Mouse (Mus musculus) kidney, postnatal 14 days (tissue): ENCODE measurements around the gene Baz2b.

Experiments
- DNase-seq: peaks from one replicate; pipeline ENCODE4 v3.0.0; 2022; ENCODE audit warnings: mixed read lengths

The Baz2b gene

DNA sequence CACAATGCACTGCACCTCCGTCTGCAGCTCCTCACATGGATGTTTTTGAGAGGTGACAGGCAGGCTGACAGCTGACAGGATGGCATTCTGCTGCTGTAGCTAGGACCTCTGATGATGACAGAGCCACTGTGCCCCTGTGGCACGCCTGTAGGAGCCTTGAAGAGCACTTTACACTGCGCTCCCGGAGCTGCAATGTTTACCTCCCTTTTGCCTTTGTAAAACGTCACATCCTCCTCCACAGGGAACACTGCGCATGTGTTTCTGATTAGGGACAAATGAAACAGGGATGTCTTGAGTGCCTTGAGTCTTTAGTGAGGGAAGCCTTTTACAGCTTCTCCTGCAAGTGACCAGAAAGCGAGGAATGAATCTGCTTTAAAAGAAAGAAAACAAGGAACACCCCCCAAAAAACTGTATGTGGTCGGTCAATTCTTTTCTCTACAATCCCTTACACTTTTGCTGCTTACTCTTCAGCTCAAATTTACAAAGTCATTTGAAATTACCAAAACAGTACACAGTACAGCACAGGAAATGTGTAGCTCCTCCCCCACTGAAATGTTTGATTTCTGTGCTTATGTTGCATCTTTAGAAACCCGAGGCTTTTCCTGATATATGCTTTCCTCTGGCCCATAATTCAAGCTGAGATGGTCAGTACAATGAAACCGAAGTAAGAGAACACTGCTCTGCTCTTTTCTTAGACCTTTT is 217.0 kb downstream of the Baz2b start:
- no peak for DNase-seq

DNA sequence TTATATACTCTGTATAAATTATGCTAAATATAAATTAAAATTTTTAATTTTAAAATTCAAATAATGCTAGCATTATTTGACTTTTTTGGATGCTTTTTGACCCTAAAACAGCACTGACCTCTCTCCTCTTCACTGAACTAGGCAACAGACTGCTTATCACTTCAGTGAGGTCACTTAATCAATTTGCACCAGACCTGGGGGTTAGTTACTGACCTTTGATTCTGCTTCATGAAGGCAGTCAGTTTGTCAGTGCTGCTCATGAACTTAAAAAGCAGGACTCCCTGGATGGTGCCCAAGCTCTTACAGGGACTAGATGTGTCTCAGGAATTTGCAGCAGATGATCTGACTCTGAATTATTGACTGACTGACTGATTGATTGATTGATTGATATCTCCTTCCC is 217.9 kb downstream of the Baz2b start:
- no peak for DNase-seq

DNA sequence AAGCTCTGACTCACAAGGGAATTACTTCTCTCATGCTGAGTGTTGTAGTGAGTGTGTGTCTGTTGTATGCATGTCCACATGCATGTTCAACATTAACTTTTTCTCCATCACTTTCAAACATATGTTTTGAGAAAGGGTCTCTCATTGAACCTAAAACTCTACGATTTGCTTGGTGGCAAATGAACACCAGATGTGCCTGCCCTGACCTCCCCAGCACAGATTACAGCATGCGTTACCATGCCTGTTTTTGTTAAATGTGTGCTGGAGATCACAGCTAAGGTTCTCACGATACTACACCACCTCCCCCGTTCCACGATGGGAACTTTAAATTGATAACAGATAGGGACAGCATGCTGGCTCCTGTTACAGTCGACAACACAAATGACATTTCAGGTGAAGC is 222.1 kb downstream of the Baz2b start:
- DNase-seq: no peak

DNA sequence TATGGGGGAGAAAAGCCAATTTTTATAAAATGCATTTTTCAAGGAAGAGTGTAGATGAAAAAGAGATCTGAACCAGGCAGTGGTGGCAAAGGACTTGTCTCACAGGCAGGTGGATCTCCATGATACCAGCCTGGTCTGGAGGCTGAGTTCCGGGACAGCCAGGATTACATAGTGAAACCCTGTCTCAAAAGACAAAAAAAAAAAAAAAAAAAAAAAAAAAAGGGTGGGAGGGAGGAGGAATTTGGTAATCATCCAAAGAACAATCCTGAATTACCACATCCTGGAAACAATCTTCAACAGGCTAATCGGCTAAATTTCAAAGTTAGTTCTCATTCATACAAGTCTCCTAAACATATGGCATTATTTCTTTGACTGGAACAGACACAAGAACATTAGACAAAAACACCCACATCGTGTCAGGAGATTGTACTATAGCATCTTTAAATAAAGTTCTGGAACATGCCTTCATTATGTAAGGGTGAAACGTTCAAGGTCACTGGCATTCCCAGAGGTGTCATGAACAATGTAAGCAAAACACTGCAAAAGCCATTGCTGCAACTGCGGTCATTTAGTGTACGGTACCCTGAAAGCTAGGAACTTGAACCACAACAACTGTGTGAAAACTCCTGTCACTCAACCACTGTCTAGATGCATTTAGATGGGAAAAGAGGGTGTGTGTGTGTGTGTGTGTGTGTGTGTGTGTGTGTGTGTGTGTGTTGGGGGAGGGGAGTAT is 230.0 kb downstream of the Baz2b start:
- DNase-seq: no peak

DNA sequence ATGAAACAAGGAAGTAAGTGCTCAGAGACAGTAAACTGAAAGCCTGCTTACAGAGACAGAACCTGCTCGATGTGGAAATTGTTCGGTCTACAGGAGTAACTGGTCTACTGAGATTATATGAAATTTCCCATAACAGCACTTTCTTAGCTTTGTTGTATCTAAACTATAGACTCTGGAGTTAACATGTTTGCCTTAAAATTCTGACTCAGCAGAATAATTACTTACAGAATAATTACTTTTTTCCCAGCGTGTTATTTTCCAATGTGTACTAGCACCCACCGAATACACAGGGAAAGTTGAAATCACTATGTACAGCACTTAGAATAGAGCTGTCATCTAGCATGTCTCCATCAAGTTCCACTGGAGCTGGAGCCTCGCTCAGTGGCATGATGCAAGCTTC is 233.0 kb downstream of the Baz2b start:
- no peak for DNase-seq

DNA sequence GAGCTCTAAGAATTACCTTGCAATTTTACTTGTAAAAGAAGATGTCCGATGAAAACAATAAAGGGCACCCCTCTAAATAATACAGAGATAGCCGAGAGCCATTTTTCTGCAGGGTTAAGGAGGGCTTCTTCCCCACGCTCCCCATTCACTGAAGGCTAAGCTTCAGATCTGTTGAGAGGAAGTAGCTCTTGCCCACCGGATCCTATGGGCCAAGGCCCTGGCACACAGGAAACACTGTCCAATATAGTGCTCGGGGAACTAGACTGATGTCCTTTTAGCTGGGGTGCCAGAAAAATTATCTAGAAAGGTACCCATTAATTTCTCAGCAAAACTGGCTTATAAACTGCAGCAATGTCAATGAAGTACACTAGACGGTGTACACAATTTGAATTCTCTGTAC is 233.9 kb downstream of the Baz2b start:
- DNase-seq: no peak

DNA sequence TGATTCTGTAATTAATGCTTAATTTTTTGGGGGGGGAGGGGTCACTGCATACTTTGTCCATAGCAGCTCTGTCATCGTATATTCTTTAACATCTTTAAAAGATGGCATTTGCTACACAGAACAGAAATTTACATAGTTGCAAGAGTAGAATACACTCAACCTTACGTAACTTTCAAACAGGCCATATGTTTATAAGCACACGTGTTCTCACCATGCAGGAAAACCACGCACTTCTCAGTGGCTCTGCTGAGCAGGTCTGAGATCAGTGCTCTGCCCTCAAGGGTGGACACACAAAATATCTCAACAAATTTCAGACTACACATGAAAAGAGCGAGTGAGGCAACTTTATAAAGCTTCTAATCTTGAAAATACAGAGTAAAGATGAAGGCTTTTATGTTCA is 235.7 kb downstream of the Baz2b start:
- DNase-seq: no peak

DNA sequence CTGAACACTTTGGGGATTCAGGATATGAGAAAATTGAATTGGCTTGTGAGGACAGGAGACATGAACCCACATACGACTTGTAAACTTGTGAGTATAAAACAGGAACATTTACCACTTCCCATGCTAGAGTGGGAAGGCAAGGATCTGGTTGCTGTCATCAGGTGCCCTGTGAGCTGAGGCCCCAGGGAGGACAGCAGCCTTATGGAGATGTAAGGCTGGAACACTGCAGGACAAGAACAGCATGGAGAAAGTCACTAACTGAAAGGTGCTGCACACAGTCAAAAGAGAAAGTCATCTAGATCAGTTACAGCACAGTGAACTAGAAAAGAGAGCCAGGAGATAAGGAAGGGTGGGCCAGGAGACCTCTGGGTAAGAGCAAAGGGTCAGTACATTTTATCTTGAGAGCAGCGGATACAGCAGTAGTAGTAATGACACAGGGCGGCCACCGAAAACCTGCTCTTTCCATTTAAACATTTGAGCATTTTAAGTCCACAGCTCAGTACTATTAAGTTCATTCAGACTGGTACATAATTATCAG is 236.5 kb downstream of the Baz2b start:
- no peak for DNase-seq

DNA sequence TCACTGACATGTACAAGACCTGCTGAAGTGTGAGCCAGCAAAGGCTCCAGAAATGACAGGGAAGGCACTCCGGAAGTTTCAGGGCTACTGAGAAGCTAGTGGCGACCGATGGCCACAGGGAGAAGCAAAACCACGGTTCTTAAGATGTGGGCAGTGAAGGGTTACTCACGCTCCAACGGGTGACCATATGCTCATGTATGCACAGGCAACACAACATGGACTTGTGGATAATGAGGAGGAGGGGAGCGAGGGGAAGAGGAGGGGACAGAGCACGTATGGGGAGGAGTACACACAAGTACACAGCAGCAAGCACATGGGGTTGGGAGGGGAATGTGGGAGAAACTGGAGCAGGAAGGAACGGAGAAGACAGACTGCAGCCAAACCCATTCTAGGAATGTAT is 239.1 kb downstream of the Baz2b start:
- DNase-seq: no peak

DNA sequence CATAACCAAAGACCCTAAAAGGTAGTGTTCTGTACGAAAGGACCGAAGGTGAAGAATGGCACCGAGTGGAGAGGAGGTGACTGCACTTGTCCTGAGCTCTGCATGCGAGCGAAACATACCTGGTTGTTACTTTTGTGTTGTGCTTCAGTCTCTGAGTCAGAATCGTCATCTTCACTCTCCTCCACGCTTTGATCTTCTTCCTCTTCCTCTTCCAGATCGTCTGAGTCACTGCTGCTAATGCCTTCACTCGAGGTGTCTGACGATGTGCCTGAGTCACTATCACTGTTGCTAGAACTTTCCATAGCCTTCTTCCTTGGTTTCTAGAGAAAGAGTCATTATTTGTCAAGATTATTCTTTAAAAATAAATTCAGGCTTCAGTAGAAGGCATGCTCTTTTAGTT is 240.5 kb downstream of the Baz2b start:
- no peak for DNase-seq

DNA sequence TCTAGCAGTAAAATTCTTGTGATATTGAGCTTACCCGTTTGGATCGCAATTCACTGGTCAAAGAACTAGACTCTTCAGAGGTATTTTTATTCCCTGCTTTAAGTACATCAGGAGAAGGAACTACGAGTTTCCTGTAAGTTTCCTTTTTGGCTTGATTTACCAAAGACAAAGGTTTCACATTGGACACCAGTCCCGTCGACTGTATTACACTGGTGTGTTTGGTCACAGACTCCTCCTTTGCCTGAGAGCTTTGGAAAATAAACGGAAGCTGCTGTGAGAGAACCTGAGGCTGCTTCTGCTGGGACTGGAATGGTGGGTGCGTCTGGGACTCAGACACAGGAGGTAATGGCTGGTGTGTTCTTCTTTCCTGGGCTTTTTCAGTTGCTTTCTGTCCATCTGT is 241.0 kb downstream of the Baz2b start:
- no peak for DNase-seq

DNA sequence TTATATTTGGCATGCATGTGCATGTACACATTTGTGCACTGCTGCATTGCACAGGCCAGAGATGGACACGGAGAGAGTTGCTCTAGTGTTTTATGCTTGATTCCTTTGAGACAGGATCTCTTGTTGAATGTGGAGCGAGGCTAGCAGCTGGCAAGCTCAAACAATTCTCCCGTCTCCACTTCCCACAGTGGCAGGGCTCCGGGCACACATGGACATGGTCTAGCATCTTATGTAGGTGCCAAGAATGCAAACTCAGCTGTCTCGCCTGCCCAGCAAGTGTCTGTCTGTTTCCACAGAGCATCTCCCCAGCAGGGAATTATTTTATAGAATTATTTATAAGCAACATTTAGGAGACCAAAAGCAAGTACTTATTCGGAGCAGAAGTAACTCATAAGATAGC is 243.2 kb downstream of the Baz2b start:
- no peak for DNase-seq

DNA sequence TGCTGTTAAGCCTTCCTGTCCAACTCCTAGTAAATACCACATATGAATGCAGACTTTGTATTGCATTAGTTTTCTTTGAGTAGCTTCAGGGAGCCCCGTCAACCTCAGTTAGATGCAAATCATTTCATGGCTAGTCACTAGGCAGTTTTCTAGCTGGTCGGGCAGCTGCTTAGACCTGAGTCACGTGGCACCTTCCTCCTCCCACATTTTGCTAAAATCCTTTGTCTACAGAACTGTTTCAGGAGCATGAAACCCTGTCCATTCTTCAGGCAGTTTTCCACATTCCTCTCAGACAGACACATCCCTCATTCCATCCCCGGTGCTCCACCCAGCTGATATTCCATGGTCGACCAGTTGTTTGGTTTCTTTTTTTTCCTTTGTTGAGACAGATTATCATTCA is 246.6 kb downstream of the Baz2b start:
- no peak for DNase-seq

DNA sequence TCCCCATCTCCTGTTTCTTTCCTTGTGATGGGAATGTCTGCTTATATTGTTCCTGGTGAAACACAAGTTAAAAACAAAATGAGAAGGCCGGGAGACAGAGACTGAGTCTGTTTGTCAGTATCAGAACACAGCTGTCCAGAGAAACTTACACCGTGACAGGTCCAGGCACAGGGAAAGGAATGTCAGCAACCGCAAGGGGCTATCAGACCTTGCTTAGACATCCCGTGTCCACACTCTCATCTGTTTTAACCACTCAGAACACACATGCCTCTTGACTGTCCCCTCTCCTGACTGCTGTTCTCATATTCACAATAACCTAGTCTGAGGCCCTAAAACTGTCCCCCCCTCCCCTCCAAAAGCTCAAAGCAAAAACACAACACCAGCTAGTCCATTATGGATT is 247.1 kb downstream of the Baz2b start:
- DNase-seq: no peak

DNA sequence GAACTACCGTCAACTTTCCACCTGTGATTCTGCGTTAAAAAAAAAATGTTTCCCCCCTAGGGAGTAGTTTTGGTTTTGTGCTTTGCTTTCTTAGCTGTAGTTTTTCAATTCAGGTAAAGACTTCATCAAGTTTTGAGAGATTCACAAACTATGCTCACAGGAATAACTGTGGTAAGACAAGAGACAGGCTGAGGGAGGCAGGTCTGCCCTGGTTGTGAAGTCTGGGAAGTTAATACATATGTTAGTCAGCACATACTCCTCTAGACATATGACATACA is 249.2 kb downstream of the Baz2b start:
- no peak for DNase-seq

DNA sequence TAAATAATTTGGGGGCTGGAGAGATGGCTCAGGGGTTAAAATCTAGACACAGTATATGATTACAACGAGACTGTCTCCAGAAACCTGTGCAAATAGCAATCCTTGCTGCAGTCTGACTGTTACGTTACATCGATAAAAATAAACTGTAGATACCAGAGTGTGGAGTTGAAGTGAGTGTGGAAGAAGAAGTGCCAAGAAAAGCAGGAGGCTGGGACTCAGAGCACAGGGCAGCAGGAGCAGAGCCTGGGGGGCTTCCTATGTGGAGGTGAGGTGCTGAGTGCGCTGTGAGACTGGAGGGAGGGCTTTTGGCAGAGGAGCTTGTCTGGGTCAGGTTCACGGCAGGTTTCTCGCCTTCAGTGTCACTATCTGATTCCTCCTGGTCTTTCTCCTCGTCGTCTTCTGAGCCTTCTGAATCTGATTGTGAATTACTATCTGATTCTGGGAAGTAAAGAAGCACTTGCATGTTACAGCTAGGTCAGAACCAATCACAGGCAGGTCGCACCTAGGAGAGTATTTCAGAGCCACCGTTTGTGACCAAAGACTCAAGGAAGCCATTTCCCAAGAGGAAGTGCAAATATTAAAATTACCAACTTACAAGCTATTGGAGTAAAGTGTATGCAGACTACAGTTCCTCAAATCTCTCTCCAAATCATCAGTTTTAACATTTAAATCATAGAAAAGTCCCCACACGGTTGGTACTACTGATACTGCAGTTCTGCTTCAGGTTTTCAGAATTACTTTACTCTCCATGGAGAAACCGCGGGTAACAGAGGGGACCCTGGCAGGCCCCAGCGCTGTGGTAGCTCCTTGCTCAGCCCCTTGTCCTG is 249.8 kb downstream of the Baz2b start:
- no peak for DNase-seq

DNA sequence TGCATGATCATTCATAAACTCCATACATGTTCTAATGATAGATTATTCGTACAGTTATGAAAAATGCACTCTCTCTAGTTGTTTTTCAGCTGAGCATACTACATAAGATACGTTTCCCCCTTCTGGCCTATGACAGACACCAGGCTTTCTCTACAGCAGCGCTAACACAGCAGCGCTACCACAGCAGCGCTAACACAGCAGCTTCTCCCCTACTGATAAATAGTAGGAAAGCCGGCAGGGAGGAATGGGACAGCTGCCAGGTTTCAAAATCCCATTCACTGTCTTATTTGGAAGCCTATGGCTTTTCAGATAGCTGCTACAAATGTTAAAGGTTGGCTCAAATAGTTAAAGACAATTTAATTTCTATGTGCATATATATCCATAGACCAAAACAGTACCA is 251.1 kb downstream of the Baz2b start:
- DNase-seq: no peak

DNA sequence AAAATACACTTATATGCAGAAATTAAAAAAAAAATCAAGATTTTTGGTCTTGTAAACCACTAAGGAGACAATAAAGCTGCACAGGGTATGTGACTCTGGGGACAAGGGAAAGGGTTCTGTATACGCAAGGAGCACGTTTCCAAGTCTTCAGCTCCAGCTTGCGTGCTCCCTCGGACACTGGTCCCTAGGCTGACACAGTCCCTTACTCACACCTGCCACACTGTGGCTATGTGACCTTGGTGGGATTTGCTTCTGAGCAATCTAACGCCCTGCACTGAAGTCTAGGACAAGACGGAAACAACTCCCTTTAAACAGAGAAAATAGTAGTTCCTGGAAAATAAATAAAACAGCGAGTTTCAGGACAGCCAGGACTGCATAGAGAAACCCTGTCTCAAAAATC is 253.7 kb downstream of the Baz2b start:
- DNase-seq: no peak

DNA sequence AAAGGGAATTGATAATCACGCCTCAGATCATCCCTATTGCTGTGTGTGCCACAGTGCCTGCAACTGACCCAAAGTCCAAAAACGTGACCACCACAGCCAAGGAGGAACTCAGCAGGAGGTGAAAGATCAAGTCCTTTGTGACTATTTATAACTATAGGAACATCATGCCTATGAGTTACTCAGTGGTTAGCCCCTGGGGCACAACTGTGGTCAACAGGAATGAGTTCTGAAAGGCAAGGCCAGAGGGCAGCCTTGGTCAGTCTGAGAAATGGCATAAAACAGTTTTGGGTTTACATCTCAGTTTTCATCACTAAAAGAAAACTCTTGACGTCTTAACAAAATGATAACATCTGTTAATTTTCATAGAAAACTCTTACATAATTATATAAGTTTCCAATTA is 254.8 kb downstream of the Baz2b start:
- no peak for DNase-seq

DNA sequence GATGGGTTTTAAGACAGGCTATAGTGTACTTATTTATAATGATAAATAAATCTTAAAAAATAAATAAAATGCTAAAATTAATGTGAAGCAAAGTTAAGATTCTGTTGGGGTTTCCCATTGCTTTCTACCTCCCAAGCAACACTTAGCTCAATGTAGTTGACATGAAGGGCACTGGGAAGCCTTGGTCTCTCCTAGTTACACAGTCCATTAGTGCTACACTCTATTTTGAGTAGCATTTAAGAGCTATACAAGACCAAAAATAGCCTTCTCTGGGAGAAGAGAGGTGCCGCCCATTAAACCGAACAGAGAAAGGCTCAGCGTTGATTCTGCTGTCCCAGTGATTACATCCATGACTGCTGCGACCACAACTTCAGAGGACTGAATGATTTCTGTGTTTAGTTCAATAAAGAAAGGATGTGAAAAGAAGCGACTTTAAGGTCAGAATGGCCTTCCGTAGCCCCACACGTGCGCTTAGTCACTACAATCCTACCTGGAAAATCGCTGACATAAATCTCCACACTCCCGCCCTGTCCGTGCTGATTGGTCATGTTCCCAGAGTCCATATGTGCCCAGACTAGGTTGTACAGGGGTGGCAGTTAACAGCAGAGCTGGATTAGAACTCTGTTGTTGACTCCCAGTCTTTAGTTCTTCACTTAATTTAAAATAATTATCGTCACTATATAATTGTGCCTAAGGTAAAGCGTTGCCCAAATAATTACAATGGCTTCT is 257.2 kb downstream of the Baz2b start:
- DNase-seq: no peak

DNA sequence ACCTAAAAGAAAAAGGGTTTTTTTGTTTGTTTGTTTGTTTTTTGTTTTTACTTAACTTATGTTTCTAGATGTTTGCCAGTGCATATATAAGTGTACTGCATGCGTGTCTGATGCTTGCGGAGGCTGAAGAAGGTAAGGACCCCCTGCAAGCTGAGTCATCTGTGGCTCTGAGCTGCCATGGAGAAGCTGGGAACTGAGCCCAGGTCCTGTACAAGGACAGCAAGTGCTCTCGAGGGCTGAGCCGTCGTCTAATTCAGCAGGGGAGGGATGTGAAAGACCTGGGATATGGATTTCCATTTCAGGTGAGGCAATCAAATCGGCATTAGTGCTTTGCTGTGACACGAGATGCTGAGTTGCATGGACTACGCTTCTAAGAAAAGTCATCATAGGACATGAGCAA is 257.9 kb downstream of the Baz2b start:
- no peak for DNase-seq

DNA sequence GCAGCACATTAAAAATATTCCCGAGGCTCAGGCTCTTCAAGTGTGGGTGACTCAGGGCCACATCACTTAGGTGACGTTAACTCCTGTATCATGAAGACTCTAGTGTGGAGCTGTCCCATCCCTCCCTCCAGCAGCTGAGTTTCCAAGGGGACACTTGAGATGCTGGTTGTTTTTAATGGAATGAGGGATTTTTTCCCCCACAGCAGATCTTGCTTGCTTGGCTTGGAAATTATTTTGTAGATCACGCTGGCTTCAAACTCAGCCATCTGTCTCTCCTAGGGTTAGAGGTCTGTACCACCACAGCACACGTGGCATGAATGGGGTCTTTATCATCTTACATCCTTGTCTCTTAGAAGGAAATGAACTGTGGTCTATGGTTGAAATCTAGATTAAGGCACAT is 258.5 kb downstream of the Baz2b start:
- no peak for DNase-seq

DNA sequence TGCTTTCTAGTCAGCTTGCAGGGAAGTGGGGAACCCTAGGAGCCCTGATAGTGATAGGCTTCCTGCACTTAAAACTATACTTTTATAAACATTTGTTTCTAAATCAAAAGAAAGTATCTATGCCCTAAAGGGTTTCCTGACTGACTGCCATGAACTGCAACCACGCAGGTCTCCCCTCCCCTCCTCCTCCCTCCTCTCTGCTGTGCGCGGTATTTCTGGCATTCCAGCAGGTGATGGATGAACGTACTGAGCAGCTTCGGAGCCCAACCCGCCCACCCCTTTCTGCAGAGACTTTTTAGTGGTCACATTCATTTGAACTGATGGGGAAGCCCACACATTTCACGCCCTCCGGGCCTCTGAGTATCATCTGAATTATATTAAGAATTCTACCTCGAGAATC is 273.3 kb downstream of the Baz2b start:
- DNase-seq: no peak
